Mouse (Mus musculus) kidney, postnatal 36 days (tissue): ENCODE data around the gene Ulk3.

Experiments used
- DNase-seq, 2 experiments: peaks; one replicate each; pipeline ENCODE4 v3.0.0; 2021 to 2022; ENCODE audit warnings: mixed read lengths in 2 of 2

Gene Ulk3

GRCm38 (mm10) chr9:57574397-57574796, 14.9 kb upstream of the Ulk3 start:
- no peak for DNase-seq

- DNase-seq = no peak
Measured at GRCm38 (mm10) chr9:57575577-57575976, 13.7 kb upstream of the Ulk3 start.

- no peak for DNase-seq
Measured at GRCm38 (mm10) chr9:57577144-57577849, 12.0 kb upstream of the Ulk3 start.

GRCm38 (mm10) chr9:57584991-57585390, 4.3 kb upstream of the Ulk3 start:
- no peak for DNase-seq

GRCm38 (mm10) chr9:57590726-57591125, 1.5 kb downstream of the Ulk3 start:
- DNase-seq = no peak

- peak; percentile 83 to 84 for DNase-seq
Measured at GRCm38 (mm10) chr9:57593454-57594173, 4.4 kb downstream of the Ulk3 start.

GRCm38 (mm10) chr9:57594174-57594509, 4.9 kb downstream of the Ulk3 start:
- no peak for DNase-seq

- DNase-seq = no peak
Measured at GRCm38 (mm10) chr9:57597265-57597664, 8.0 kb downstream of the Ulk3 start.

- DNase-seq = peak; percentile 42 to 62
Measured at GRCm38 (mm10) chr9:57597929-57598382, 8.7 kb downstream of the Ulk3 start.

- peak; percentile 76 to 77 for DNase-seq
Measured at GRCm38 (mm10) chr9:57598851-57599563, 9.8 kb downstream of the Ulk3 start.

- DNase-seq = peak; percentile 29 to 63
Measured at GRCm38 (mm10) chr9:57600620-57601352, 11.5 kb downstream of the Ulk3 start.

DNA sequence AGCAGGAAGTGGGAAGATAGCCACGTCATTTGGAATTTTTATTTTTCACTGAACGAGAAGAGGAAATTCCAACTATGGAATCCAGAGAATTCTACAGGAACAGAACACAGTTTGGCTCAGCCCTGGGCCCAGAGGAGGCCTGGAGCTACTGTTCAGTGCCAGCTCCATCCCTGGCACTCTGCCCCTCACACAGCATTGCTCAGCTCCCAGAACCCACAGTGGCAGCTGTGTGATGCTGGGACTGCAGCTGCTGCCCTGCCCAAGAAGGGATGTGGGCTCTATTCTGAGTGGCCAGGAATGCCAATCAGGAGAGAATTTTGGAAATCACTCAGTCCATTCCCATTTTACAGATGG, 12.1 kb downstream of the Ulk3 start:
- peak; percentile 29 to 57 for DNase-seq

DNA sequence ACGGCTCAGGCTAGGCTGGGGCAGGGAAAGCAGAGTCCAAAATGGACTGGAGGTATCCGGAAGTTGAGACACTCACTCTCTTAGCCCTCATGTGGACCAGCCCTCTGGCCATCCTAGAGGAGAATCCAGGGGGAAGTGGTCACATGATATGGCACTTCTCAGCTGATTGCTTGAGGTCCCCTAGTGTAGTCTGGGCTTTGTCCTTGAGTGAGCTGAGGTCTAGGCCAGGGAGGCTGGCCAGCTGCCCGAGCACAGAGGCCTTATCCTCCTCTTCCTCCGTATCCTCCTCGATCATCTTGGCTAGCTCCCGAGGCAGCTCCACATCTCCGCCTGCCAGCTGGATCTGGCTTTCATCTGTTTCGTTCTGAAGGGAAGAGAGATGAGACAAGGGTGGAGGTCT, 12.8 kb downstream of the Ulk3 start:
- DNase-seq = peak in 1 of 2 experiments; percentile 27

DNA sequence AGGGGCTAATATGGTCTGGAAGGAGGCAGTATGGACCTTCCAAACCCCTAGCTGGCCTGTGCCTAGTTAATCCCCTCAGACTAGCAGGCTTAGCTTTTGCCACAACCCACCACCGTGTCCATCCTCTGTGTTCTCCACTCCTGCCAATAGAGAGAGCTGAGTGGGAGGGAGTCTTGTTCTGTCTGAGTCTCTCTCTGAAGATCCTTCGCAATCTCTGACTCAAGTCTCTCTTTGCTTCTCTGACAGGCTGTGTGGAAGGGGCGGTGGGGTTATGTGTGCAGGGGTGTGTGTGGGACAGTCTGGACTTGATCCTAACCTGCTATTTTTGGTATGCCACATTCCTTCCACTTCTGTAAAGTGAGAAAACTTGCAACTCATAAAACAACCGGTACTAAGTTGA, 15.6 kb downstream of the Ulk3 start:
- no peak for DNase-seq

DNA sequence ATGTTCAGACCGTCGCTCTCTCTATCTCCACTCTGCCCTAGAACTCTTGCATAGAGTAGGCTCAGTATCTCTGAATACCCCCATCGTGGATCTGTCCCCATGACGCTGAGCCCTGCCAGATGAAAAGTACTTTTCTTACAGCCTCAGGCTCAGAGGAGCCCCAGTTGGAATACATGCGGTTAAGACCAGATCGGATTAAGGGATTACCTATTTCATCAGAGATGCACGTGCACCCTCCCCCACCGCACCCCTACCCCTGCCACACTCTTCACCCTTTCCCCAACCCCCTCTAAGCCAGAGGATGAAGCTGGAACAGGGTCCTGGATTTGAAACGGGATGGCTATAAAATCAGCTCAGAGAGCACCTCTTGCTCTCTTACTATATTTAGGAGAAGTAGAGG, 16.3 kb downstream of the Ulk3 start:
- no peak for DNase-seq

- peak; percentile 68 to 81 for DNase-seq
Measured at GRCm38 (mm10) chr9:57606139-57606851, 17.0 kb downstream of the Ulk3 start, which contains the start of gene Cplx3. Gene Cplx3 (minus strand): TSS chr9:57606281.

- no peak for DNase-seq
Measured at GRCm38 (mm10) chr9:57609803-57610202, 20.6 kb downstream of the Ulk3 start.

DNA sequence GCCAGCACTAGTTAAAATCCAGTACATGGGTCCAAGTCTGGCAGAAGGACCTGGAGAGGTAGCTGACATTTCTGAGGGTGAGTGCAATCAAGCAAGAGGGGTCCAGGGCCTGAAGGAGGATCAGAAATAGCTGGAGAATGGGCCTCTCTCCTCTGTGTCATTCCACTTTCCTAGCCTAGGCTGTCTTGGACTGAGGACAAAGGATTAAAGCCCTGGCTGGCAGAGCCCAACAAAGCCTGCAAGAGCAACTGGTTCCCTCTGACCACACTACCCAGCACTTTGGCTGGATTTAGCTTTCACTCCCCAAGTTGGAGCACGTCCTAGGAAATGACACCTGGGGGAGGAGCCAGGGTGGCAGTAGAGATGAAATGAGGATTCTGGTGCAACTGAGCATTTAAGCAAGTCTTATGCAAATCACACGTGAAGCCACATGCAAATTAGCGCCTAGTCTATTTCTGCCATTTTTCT, 21.1 kb downstream of the Ulk3 start:
- no peak for DNase-seq

DNA sequence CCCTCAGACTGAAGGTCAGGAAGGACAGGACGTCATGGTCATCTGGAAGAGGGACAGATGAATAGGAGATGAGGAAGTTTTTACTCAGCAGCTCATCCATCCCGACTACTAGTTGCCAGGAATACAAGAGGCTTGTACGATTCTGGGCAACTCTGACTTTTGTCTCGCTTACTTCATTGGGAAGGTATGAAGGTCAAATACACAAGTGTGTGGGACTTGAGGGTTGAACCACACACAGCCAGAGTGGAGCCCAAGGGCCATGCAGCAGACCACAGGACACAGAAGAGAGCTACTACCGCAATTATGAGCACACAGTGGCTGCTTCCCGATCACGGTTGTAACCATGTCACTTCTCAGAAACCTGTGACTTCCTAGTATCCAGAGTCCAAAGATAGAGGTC, 23.3 kb downstream of the Ulk3 start:
- DNase-seq = no peak

GRCm38 (mm10) chr9:57613975-57614374, 24.7 kb downstream of the Ulk3 start:
- peak in 1 of 2 experiments; percentile 61 for DNase-seq

DNA sequence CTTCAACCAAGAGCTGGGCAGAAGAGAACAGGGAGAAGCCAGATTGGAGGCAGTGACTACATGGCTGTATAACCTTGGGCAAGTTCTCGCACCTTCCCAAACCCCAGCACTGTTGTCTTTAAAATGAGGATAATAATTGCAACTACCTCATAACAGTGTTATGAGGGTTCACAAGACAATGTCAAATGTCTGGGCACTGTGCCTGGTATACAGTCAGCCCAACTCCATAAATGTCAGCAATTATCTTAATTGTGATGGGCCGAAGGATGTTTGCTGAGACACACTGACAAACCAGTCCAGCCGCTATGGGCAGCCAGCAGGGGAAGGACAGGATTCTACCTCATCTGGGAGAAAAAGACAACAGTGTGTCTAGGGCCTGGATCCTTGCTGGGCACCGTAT, 25.5 kb downstream of the Ulk3 start:
- no peak for DNase-seq

- DNase-seq = no peak
Measured at GRCm38 (mm10) chr9:57617556-57618169, 28.4 kb downstream of the Ulk3 start.
